Mouse (Mus musculus) megakaryocyte progenitor cell, adult 5-6 weeks (primary cell): ENCODE results near the gene Lrrc15. TPM values are rescaled to one million over a fixed set of nuclear protein-coding genes. Genes with fewer than 3 reads are reported as not detected.

Experiments used
- ATAC-seq: replicated peaks from 2 replicates; pipeline ENCODE4 v1.8.0; 2016; ENCODE audit warnings: mild to moderate bottlenecking, moderate TSS enrichment, inconsistent platforms; ENCODE audit not compliant: poor library complexity
- total RNA-seq, 2 experiments: library from RNA; stranded (forward) in 1 of 2; stranded (reverse) in 1 of 2; fragments of 157-497, 149-512 nt in 1 of 2; fragments of 200-1000 nt in 1 of 2; gene quantifications; 2 replicates each; pipeline versions ENCODE4 v1.2.3 to v1.2.4; 2015 to 2017

The Lrrc15 gene
- not detected in 2 replicates for total RNA-seq (2015)
- total RNA-seq (2017) = not detected in 2 replicates

DNA sequence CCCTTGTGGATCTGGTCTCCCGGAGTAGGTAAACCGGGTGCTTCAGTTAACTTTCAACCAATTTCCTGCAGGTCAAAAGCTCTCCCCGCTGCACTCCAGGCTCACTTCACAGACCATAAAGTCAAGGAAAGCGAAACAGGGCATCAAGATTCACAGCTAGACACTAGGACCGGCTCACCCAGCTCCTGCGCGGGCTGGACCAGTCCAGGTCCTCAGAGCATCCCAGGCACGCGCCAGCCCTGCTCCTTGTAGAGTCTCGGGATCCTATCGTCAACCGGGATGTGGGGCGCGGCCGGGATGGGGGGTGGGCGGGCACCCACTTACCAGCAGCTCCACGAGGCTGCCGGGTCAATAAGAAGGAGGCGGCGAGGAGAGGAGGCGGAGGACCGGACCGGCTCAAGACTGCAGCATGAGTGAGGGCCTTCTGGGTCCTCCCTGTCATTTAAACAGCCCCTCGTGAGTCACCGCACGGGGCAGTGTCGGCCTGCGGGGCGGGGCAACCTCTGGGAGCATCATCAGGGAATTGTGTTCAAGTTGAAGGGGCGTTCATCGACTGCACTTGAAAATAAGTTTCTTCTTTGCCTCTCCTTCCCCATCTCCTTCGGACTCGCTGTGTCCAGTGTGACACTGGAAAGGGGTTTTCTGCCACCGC lies at the start of gene Lrrc15:
TSS of gene Lrrc15 (minus strand) at position 413 of the 652 bp plus-strand sequence.
- ATAC-seq = peak; percentile 45; the same call in 1 of the 2 replicates

DNA sequence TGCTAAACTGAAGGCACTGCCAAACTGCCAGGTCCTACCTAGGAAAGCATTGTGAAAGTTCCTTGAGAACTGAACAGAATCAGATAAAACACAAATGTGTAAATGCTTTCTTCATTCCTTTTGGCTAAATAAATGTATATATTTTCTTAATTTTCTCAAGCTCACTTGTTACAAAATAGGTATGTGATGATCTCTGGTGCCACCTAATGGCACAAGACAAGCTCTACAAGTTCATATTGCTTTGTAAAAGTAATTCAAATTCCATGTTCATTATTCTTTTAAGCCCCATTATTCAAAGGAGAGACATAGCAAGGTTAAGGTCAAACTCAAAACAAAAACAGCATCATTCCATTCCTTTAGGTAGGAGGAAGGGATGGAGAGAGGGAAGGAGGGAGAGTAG lies 31.2 kb upstream of the Lrrc15 start:
- no peak for ATAC-seq

- ATAC-seq = peak; percentile 63
Observed at GRCm38 (mm10) chr16:30310647-30311046, 27.6 kb upstream of the Lrrc15 start, which contains the start of gene Gp5. Gene Gp5 (minus strand): TSS chr16:30310779.

DNA sequence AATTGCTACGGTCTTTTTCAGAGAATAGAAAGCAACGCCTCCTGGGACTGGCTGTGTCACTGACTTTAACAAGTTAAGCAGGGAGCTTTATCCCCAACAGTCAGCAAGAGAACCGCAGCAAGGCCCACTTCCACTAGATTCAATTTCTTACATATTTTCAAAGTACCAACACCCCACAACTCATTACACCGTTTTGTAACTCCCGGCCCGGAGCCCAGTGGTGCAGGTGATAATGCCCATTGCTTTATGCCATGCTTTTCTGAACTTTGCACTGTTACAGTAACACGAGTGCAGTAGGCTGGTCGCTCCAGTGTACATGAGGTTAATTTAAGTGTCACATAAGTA lies 27.1 kb upstream of the Lrrc15 start:
- peak; percentile 6; the same call in 1 of the 2 replicates for ATAC-seq

DNA sequence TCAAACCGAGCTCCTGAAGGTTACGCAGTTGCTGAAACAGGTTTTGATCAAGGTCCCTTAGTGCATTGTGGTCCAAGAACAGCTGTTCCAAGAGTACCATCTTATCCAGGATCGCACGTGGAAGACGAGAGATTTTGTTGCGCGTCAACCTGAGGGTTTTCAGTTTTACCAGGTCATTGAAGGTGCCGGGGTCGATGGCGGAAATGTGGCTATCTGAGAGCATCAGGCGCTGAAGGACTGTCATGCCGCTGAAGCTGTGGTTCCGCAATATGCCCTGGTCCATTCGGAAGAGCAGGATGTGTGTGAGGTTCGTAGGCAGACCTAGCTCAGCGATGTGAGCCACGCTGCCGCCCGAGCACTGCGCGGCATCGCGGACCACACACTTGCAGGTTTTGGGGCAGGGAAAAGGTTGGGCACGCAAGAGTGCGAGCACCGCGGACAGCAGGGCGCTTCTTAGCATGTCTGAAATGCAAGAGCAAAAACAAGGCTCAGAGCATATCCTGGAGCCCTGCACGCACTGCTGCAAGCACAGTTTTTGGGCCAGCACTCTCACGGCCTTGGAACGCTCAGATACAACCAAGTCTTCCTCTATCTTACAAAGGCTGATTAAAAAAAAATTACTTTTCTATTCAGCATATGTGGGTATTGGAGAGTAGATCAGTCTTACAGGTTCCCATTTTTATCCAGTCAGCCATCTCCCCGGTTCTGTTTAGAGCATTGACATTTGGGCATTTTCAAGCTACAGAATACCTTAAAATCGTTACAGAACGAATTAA lies 26.5 kb upstream of the Lrrc15 start:
- peak; percentile 42 for ATAC-seq

GRCm38 (mm10) chr16:30308616-30309394 lies 25.7 kb upstream of the Lrrc15 start:
- peak; percentile 32 for ATAC-seq

DNA sequence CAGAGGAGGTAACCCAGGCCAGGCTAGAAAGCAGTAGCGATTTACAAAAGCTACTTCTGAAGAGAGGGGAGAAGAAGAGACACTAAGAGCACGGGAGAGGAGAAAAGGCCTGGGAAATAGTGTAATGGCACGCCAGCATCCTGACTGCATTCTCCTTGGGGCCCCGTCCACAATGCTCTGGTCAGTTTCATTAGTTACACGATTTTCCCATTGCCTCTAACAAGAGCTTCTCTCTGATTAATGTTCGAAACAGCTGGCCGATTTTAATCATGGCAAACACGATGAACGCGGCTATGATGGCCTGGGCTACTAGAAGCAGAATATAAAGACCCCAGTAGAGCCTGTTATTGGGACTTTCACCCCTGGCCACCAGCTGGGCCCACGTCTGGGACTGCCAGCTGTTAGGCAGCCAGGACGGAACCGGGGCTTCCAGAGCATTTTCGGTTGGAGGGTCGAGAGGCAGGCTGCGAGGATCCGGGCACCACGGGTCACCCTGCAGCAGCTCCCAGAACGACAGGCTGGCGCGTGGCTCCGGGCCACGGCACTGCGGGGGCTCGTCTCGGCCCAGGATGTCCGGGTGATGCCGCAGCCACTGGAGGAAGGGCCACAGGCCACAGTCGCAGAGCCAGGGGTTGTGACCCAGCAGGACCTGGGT lies 25.0 kb upstream of the Lrrc15 start:
- ATAC-seq = no peak

DNA sequence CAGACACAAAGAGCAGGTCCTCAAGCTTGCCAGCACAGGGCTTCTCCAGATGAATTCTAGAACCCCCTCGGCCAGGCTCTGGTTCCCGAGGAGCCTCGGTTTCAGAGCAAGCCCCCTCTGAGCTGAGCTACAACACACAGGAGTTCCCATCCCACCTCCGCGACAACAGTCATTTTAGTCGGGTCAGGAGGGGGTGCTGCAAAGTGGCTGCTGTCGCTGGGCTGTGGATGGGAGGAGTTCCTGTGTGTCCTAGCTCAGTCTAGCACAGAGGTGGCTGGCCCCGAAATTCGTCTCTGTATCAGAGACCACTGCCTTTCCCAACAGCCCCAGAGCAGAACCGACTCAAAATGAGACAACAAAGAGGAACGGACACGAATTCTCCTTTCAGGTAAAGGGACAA lies 24.2 kb upstream of the Lrrc15 start:
- no peak for ATAC-seq

- ATAC-seq = no peak
Observed at GRCm38 (mm10) chr16:30306102-30306501, 23.0 kb upstream of the Lrrc15 start.

DNA sequence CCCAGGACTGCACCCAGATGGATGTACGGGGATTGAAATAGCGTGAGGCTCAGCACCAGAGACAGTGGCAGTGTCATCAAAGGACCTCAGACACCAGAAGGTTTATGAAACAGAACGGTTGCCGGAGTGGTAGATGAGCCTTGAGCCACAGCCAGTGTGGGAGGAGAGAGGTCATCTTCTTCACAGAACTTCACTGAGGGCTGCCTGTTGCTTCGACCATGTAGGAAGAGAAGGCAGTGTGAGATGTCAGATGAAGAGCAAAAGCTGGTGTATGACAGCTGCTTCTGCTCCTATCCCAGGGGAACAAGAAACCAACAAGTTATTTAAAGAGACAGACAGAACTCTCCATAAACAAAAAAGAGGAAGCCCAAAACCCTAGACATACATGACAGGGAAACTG lies 21.2 kb upstream of the Lrrc15 start:
- ATAC-seq = no peak

GRCm38 (mm10) chr16:30303411-30303810 lies 20.4 kb upstream of the Lrrc15 start:
- ATAC-seq = no peak

GRCm38 (mm10) chr16:30302686-30303085 lies 19.6 kb upstream of the Lrrc15 start:
- 0 out of 2 replicates have a peak, but pooled peaks have one; percentile 11 for ATAC-seq

DNA sequence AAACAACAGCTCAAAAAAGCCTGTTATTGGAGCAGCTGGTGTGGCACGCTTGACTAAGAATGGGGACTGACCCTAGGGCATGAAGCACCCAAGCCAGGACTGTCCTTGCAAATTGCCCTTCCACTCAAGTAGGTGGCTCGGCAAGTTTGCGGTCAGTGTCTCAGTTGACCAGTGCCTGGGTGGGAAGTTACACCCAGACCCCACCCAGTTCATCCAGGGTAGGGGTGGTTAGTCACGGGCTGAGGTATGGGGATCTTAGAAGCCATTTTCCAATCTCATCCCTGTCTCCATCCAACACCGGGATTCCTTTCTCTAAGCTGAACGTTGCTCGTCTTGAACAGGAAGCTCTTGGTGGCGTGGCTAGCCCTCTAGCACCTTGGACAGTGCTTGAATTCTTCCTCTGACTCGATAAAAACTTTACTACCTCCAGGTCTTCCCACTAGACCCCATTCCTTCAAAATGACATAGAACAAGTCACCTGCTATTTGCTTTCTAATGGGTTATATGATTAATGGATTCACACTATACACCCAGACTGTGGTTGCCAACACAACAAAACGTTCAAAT lies 16.7 kb upstream of the Lrrc15 start:
- no peak for ATAC-seq

- ATAC-seq = no peak
Observed at GRCm38 (mm10) chr16:30297450-30297849, 14.4 kb upstream of the Lrrc15 start.

DNA sequence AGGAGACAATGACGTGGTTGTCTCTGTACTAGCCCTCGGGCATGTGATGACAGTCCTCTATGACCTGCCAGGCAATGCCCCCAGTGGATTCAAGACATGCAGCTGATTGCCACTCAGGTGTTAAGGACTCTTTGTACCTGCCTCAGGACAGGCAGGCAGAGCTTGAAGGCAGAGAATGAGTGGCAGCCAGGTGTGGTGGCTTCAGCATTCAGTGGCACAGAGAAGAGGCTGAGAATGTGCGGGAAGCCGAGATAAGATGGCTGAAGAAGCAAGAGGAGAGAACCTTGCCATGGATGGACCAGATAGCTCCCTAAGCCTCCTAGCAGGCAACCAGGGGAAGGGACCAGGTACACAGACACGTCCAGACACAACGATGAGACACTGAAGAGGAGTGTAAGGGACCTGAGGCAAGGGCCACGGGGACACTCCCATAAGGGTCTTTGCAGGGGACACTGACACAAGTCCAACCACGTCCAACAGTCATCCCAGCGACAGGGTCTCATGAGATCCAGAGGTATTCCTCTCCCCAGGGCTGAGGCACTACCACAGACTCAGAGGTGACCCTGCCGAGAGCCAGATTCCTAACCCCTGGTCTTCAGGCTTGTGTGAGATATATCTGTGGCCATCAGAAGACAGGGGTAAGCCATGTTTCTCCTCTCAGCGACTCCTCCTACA lies 13.7 kb upstream of the Lrrc15 start:
- ATAC-seq = no peak

DNA sequence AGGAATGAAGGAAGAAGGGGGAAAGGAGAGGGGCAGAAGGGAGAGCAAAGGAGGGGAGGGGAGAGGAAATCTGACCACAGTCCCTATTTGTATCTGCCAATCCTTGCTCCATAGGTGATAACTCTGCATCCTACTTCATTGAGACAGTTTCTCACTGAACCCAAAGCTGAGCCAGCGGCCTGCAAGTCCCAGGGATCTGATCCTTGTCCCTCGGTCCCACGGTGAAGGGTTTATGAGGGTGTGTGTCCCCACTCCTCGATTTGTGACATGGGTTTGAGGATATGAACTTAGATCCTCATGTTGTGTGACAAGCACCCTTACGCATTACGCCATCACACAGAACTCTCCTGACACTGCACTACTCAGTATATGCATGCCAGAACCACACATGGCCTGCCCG lies 12.1 kb upstream of the Lrrc15 start:
- peak; percentile 52 for ATAC-seq

DNA sequence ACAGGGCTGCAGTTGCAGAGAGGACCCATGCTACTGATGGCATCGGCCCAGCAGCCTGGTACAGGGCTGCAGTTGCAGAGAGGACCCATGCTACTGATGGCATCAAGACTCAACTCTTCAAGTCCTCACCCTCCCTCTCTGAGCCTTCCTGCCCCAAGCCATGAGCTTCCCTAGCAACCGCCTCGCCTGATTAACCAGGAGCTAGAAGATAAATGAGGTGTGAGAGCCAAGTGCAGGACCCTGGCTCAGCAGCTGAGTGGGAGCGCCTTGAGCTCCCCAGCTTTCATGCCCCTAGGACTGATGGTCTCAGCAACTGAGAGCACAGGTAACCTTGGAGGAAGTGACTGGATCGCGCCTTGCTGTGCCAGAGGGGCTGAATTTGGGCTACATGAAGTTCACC lies 7.4 kb upstream of the Lrrc15 start:
- no peak for ATAC-seq

- ATAC-seq = no peak
Observed at GRCm38 (mm10) chr16:30285701-30286100, 2.6 kb upstream of the Lrrc15 start.

DNA sequence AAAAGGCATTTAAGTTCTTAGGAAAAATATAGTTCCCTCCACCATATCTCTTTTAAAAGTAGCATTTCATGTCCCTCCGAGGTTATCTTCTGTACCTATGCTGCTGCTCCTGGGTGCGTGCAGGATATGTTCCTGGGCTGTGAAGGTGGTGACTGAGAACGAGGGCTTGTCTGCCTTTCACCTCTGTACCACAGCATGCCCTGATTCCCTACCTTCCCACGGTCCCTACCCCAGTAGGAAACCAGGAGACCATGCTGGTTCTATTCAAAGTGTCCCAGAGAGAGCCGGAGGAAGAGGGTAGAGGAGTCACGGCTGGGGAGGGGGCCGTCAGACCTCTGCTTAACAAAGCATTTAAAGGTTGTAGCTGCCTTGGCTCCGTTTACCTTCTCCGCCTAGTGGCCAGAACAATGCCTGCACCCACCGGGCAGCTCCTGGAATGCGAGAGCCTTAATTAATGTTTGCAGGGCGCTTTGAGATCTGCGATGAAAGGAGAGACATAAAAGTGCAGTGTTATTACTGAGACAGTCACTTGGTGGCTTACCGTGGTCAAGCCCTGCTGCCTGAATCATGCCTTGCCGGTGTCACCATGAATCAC lies 784 bp upstream of the Lrrc15 start:
- ATAC-seq = peak; percentile 83
